Mouse (Mus musculus): ENCODE data around the gene Adgre5. TPM values are rescaled to one million over a fixed set of nuclear protein-coding genes. Genes with fewer than 3 reads are reported as not detected.

Adgre5 gene
- polyA plus RNA-seq, 1 experiment from 2014 or later = 50.1 TPM

DNA sequence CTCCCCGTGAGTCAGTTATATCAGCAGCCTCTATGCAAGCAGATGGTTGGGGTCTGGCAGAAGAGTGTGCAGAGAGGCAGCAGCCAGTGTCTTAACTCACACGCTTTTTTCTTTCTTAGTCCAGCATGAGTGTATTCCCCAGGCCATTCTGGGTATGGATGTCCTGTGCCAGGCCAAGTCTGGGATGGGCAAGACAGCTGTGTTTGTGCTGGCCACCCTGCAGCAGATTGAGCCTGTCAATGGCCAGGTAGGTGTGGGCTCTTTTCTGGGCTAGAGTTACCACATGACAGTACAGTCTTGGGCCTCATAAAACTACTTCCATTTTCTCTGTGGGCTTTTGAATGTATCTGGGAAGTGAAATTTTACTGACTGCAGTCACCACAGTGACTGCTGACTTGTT is 21.4 kb downstream of the Adgre5 start:
- no peak overlapping the region for H3K27ac ChIP-seq (replicated peaks)
- H3K4me3 ChIP-seq (replicated peaks) = no peak overlapping the region
- no peaks in the 10 kb centered on the region for H3K9me3 ChIP-seq (replicated peaks)
- H3K27me3 ChIP-seq = no peaks in the 10 kb centered on the region
- no peak overlapping the region for H3K4me2 ChIP-seq (replicated peaks)
- peaks cover 17% of the 10 kb centered on the region for H3K4me1 ChIP-seq
- no peak for ATAC-seq (ENCODE audit: insufficient number of reproducible peaks, low FRiP score, low TSS enrichment, low read depth)
- WGBS = 87% methylated on average over 2 of the region's 2 CpGs
- no peak overlapping the region for H3K9ac ChIP-seq
- H3K36me3 ChIP-seq = peaks cover 54% of the 10 kb centered on the region

DNA sequence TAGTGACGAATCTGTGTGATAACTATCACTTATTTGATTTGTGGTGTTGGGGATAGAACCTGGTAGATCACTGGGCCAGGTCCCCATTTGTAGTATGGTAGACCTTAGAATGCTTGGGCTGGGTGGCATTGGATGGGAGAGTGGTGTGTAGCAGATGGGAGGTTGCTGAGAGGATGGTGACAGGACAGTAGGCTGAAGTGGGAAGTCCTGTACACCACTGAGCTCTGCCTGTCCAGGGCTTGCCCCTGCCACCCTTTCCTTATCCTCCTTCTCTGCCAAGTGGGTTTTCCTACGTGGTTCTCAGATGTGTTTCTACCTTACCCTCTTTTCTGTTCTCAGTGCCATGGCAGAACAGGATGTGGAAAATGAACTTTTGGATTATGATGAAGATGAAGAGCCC is 22.1 kb downstream of the Adgre5 start:
- Histone ChIP-seq H3K4me1 (peaks cover 15% of the 10 kb centered on the region), H3K4me3 (replicated peaks) (no peak overlapping the region), H3K9ac (no peak overlapping the region), H3K36me3 (peaks cover 48% of the 10 kb centered on the region), H3K9me3 (replicated peaks) (no peaks in the 10 kb centered on the region), H3K4me2 (replicated peaks) (no peak overlapping the region), H3K27me3 (no peaks in the 10 kb centered on the region), H3K27ac (replicated peaks) (no peak overlapping the region)
- WGBS = 82% methylated on average over 2 of the region's 2 CpGs
- ATAC-seq (ENCODE audit: insufficient number of reproducible peaks, low FRiP score, low TSS enrichment, low read depth) = no peak

DNA sequence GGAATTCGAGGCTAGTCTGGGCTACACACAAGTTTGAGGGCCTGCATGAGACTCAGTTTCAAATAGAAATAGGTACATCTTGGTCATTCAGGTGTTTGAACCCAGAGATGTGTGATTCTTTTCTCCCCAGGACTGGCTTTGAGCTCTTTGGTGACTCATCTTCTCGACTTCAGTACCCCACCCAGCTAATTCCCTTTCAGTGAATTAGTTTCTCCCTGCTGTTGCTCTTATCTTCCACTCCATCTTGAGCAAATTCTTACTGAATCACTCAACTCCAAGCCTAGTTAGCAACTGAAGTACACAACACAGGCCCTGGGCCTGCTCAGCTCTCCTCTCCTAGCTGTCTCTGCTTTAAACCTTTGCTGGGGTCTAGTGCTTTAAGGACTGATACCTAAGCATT is 24.6 kb downstream of the Adgre5 start:
- Histone ChIP-seq H3K4me2 (replicated peaks) (peak overlapping the region; percentile 67), H3K36me3 (peaks cover 23% of the 10 kb centered on the region), H3K9ac (no peak overlapping the region), H3K27me3 (no peaks in the 10 kb centered on the region), H3K4me1 (peaks cover 15% of the 10 kb centered on the region), H3K27ac (replicated peaks) (no peak overlapping the region), H3K4me3 (replicated peaks) (peak overlapping the region; percentile 61), H3K9me3 (replicated peaks) (no peaks in the 10 kb centered on the region)
- WGBS = 61% methylated on average over 2 of the region's 2 CpGs
- no peak for ATAC-seq (ENCODE audit: insufficient number of reproducible peaks, low FRiP score, low TSS enrichment, low read depth)

DNA sequence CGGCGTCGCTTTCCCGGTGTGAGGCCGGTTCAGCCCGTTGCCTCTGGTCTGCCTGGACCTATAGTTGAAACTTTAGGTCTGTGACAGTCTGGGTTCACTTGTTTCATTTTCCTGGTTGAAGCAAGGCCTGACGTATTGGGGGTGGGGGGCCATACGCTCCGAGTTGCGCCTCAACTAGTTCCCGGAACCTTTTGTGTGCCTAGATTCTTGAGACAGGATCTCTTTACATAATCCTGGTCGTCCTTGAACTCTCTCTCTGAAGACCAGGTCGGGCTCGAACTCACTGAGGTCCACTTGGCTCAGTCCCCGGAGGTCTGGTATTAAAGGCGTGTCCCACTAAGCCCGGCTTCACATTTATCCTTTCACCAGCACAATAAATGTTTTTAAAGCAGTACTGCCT is 25.4 kb downstream of the Adgre5 start:
- Histone ChIP-seq H3K4me3 (replicated peaks) (peak overlapping the region; percentile 61), H3K4me1 (peaks cover 15% of the 10 kb centered on the region), H3K27me3 (no peaks in the 10 kb centered on the region), H3K36me3 (peaks cover 15% of the 10 kb centered on the region), H3K27ac (replicated peaks) (peak overlapping the region; percentile 90), H3K4me2 (replicated peaks) (peak overlapping the region; percentile 67), H3K9me3 (replicated peaks) (no peaks in the 10 kb centered on the region), H3K9ac (peak overlapping the region; percentile 50)
- WGBS = under 1% methylated on average over 17 of the region's 17 CpGs
- ATAC-seq (ENCODE audit: insufficient number of reproducible peaks, low FRiP score, low TSS enrichment, low read depth) = no peak

DNA sequence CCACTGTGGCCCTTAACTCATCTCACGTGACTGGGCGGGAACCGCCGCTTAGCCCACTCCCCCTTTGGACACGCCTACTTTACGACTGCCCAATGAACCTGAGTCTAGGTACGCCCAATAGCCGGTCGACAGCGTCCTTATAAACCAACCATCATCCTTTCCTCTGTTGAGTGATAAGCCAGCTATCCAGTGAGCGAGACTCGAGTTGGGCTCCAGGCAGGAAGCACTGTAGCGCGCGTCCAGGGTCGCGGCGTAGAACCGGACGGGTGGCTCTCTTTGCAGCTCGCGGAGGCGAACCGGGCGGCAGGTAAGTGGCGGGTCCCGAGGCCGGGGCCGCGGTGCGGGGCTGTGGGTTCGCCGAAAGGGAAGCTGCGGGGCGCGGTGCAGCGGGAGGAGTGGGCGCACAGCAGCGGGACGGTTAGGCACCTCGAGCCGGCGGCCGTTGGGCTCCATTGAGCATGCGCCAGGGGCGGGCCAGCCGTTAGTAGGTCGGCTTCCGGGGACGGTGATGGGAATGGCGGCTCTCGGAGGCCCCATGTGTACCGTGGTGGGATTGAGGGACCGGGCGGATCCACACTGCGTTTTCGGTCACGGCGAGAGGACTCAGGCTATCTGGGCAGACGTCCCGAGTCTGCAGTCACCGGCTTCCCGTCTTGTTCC is 26.0 kb downstream of the Adgre5 start, which contains the start of gene Ddx39:
TSS of gene Ddx39 (plus strand) at position 147 of the 660 bp plus-strand sequence.
- Histone ChIP-seq H3K4me1 (peaks cover 15% of the 10 kb centered on the region), H3K4me2 (replicated peaks) (peak within 1 kb of the TSS; percentile 67), H3K27ac (replicated peaks) (peak within 1 kb of the TSS; percentile 90), H3K27me3 (no peaks in the 10 kb centered on the region), H3K9ac (peak within 1 kb of the TSS; percentile 50), H3K4me3 (replicated peaks) (peak within 1 kb of the TSS; percentile 61), H3K36me3 (peaks cover 9% of the 10 kb centered on the region), H3K9me3 (replicated peaks) (no peaks in the 10 kb centered on the region)
- under 1% methylated on average over 63 of the region's 63 CpGs for WGBS
- ATAC-seq (ENCODE audit: insufficient number of reproducible peaks, low FRiP score, low TSS enrichment, low read depth) = peak; percentile 100

DNA sequence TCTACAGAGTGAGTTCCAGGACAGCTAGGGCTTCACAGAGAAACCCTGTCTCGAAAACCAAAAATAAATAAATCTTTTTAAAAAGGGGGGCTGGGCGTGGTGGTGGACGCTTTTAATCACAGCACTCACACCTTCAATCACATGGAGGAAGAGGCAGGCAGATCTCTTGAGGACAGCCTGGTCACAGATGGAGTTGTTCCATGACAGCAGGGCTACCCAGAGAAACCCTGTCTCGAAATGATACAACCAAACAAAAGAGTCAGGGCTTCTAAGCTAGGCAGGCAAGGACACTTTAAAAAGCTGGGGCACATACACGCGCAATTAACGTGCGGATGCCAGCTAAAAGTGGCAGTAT is 26.5 kb downstream of the Adgre5 start:
- Histone ChIP-seq H3K27me3 (no peaks in the 10 kb centered on the region), H3K36me3 (peaks cover 4% of the 10 kb centered on the region), H3K9me3 (replicated peaks) (no peaks in the 10 kb centered on the region), H3K4me1 (peaks cover 15% of the 10 kb centered on the region), H3K4me3 (replicated peaks) (peak overlapping the region; percentile 61), H3K4me2 (replicated peaks) (peak overlapping the region; percentile 67), H3K9ac (no peak overlapping the region), H3K27ac (replicated peaks) (peak overlapping the region; percentile 90)
- WGBS = 13% methylated on average over 8 of the region's 8 CpGs
- no peak for ATAC-seq (ENCODE audit: insufficient number of reproducible peaks, low FRiP score, low TSS enrichment, low read depth)

DNA sequence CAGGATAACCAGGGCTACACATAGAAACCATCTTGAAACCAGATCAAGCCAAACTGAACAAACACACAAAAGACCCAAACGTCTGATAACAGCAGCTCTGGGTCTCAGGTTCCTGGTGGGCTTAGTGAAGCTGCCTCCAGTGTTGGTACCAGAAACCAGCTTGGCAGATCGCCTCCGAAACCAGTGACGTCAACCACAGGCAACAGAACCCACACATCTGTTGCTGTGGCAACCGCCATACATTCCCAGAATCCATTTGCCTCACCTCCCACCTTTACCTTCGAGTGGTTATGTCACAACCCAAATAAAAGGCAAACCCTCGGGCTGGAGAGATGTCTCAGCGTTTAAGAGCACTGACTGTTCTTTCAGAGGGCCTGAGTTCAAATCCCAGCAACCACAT is 33.6 kb downstream of the Adgre5 start:
- ATAC-seq (ENCODE audit: insufficient number of reproducible peaks, low FRiP score, low TSS enrichment, low read depth) = no peak
- H3K27ac ChIP-seq (replicated peaks) = no peak overlapping the region
- no peaks in the 10 kb centered on the region for H3K27me3 ChIP-seq
- H3K9me3 ChIP-seq (replicated peaks) = no peaks in the 10 kb centered on the region
- no peak overlapping the region for H3K9ac ChIP-seq
- H3K4me1 ChIP-seq = no peaks in the 10 kb centered on the region
- no peak overlapping the region for H3K4me3 ChIP-seq (replicated peaks)
- H3K36me3 ChIP-seq = no peaks in the 10 kb centered on the region
- H3K4me2 ChIP-seq (replicated peaks) = no peak overlapping the region
- 72% methylated on average over 8 of the region's 8 CpGs for WGBS

DNA sequence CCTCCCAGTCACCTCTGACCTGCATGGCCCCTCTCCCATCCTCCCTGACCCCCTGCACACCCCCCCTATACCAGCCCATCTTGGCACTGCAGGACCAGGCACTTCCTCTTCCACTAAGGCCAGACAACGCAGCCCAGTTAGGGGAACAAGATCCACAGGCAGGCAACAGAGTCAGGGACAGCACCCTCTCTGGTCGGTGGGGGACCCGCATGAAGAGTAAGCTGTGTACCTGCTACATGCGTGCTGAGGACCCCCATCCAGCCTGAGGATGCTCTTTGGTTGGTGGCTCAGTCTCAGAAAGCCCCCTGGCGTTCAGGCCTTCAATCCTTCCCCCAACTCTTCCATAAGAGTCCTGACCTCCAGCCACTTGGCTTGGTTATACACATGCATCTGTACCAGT is 34.7 kb downstream of the Adgre5 start:
- Histone ChIP-seq H3K27me3 (no peaks in the 10 kb centered on the region), H3K4me2 (replicated peaks) (no peak overlapping the region), H3K4me1 (no peaks in the 10 kb centered on the region), H3K4me3 (replicated peaks) (no peak overlapping the region), H3K27ac (replicated peaks) (no peak overlapping the region), H3K9ac (no peak overlapping the region), H3K9me3 (replicated peaks) (no peaks in the 10 kb centered on the region), H3K36me3 (no peaks in the 10 kb centered on the region)
- WGBS = 61% methylated on average over 5 of the region's 5 CpGs
- no peak for ATAC-seq (ENCODE audit: insufficient number of reproducible peaks, low FRiP score, low TSS enrichment, low read depth)

DNA sequence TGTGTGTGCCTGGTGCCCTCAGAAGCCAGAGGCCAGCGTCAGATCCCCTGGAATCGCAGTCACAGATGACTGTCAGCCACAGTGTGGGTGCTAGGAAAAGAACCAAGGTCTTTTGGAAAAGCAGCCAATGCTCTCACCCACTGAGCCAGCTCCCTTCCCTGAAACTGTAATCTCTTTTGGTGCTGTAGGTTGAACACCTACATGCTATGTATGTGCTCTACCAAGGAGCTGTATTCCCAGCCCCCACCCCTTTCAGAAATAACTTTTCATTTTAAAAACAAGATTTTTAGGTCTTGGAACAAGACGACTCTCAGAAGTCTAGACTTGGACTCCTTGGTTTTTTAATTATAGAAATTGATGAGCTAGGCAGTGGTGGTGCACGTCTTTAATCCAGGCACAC is 37.7 kb downstream of the Adgre5 start:
- H3K27ac ChIP-seq (replicated peaks) = no peak overlapping the region
- H3K4me1 ChIP-seq = peaks cover 12% of the 10 kb centered on the region
- no peak overlapping the region for H3K4me2 ChIP-seq (replicated peaks)
- WGBS = 77% methylated on average over 4 of the region's 4 CpGs
- H3K27me3 ChIP-seq = no peaks in the 10 kb centered on the region
- no peak for ATAC-seq (ENCODE audit: insufficient number of reproducible peaks, low FRiP score, low TSS enrichment, low read depth)
- H3K9ac ChIP-seq = no peak overlapping the region
- no peaks in the 10 kb centered on the region for H3K36me3 ChIP-seq
- no peak overlapping the region for H3K4me3 ChIP-seq (replicated peaks)
- H3K9me3 ChIP-seq (replicated peaks) = no peaks in the 10 kb centered on the region

DNA sequence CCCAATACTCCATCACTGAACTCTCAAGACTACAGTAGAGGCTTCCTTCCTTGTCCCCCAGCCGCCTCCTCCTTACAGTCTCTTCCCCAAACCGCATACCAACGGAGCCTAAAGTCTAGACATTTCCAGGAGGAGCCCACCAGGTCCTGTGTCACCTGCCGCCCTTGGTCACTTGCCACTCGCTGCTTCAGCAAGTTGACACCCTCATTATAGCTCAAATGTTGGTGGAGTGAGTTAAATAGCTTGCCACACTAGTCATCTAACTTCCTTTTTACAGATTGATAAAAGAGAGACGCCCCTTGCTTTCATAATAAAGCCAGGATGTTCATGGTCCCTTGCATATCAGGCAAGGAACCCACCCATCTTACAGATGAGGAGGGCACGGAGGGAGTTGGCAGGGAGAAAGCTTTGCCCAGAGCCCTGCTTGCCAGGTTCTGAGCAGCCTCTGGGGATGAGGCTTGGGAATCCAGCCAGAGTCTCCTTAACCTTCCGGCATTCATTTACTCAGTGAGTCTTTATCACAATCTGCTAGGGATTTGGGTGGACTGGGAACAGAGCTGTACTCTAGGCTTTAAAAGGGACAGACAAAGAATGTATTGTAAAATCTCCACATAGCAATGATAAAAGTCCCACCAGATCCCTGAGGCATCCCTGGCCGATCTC is 40.6 kb downstream of the Adgre5 start:
- Histone ChIP-seq H3K27me3 (no peaks in the 10 kb centered on the region), H3K4me2 (replicated peaks) (no peak overlapping the region), H3K4me3 (replicated peaks) (no peak overlapping the region), H3K36me3 (no peaks in the 10 kb centered on the region), H3K4me1 (peaks cover 33% of the 10 kb centered on the region), H3K9ac (no peak overlapping the region), H3K27ac (replicated peaks) (no peak overlapping the region), H3K9me3 (replicated peaks) (no peaks in the 10 kb centered on the region)
- no peak for ATAC-seq (ENCODE audit: insufficient number of reproducible peaks, low FRiP score, low TSS enrichment, low read depth)
- WGBS = 57% methylated on average over 9 of the region's 9 CpGs

DNA sequence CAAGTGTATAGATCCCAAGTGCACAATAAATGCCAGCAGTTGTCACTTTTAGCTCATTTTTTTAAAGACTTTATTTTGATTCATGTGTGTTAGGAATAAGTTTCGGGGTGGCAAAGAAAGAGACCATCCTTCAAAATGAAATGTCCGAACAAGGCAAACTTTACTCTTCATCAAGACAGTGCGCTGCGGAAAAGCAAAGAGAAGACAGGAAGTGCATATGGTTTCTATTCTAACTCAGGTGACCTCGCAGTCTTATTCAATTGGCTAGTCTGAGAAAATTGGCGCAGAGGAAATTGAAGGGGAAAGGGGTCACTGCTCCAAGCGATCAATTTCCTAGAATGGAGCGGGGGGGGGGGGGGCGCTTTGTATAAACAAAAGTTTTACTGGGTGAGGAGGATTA is 41.6 kb downstream of the Adgre5 start:
- peak overlapping the region; percentile 86 for H3K4me2 ChIP-seq (replicated peaks)
- no peaks in the 10 kb centered on the region for H3K36me3 ChIP-seq
- peak overlapping the region; percentile 75; the same call in 1 of the 2 replicates for H3K9ac ChIP-seq
- 18% methylated on average over 9 of the region's 9 CpGs for WGBS
- H3K4me3 ChIP-seq (replicated peaks) = peak overlapping the region; percentile 82
- peak overlapping the region; percentile 83 for H3K27ac ChIP-seq (replicated peaks)
- no peaks in the 10 kb centered on the region for H3K27me3 ChIP-seq
- H3K4me1 ChIP-seq = peaks cover 33% of the 10 kb centered on the region
- no peaks in the 10 kb centered on the region for H3K9me3 ChIP-seq (replicated peaks)
- ATAC-seq (ENCODE audit: insufficient number of reproducible peaks, low FRiP score, low TSS enrichment, low read depth) = no peak
